Mouse (Mus musculus): ENCODE results near the gene Cast. TPM values are rescaled to one million over a fixed set of nuclear protein-coding genes. Genes with fewer than 3 reads are reported as not detected.

Gene Cast
- polyA plus RNA-seq, 2 experiments: 26.9 to 47.3 TPM

GRCm38 (mm10) chr13:74822095-74822494, 13.5 kb upstream of the Cast start:
- peak; percentile 10 for DNase-seq (ENCODE audit: low spot score)
- H3K4me2 ChIP-seq (replicated peaks; ENCODE audit: low read depth, low read length, severe bottlenecking): no peak overlapping the region
- no peaks in the 10 kb centered on the region for H3K4me1 ChIP-seq (ENCODE audit: control insufficient read depth, insufficient read depth, low read length)
- H3K27ac ChIP-seq (replicated peaks; ENCODE audit: low read depth, low read length): no peak overlapping the region
- H3K9me3 ChIP-seq (ENCODE audit: control insufficient read depth, low read length): no peaks in the 10 kb centered on the region
- WGBS: 66% methylated on average over 3 of the region's 3 CpGs
- H3K4me3 ChIP-seq (replicated peaks; ENCODE audit: low read length): no peak overlapping the region
- H3K9ac ChIP-seq (ENCODE audit: low read depth, low read length, severe bottlenecking): no peak overlapping the region
- no peak for ATAC-seq (ENCODE audit: low FRiP score, low read depth)
- no peaks in the 10 kb centered on the region for H3K27me3 ChIP-seq (ENCODE audit: control insufficient read depth, insufficient read depth, low read length)
- no peak for TF ChIP-seq POLR2A (IDR thresholded peaks at IDR 0.05; ENCODE audit: borderline replicate concordance, extremely low read depth, insufficient read depth, insufficient read length)
- H3K36me3 ChIP-seq (ENCODE audit: control insufficient read depth, insufficient read depth, low read length): no peaks in the 10 kb centered on the region

GRCm38 (mm10) chr13:74815753-74816152, 7.1 kb upstream of the Cast start:
- no peak overlapping the region for H3K9ac ChIP-seq (ENCODE audit: low read depth, low read length, severe bottlenecking)
- no peak overlapping the region for H3K4me2 ChIP-seq (replicated peaks; ENCODE audit: low read depth, low read length, severe bottlenecking)
- no peaks in the 10 kb centered on the region for H3K27me3 ChIP-seq (ENCODE audit: control insufficient read depth, insufficient read depth, low read length)
- no peak overlapping the region for H3K27ac ChIP-seq (replicated peaks; ENCODE audit: low read depth, low read length)
- DNase-seq (ENCODE audit: low spot score): no peak
- no peak for TF ChIP-seq POLR2A (IDR thresholded peaks at IDR 0.05; ENCODE audit: borderline replicate concordance, extremely low read depth, insufficient read depth, insufficient read length)
- no peak for ATAC-seq (ENCODE audit: low FRiP score, low read depth)
- no peaks in the 10 kb centered on the region for H3K4me1 ChIP-seq (ENCODE audit: control insufficient read depth, insufficient read depth, low read length)
- H3K36me3 ChIP-seq (ENCODE audit: control insufficient read depth, insufficient read depth, low read length): no peaks in the 10 kb centered on the region
- WGBS: 91% methylated on average over 1 of the region's 1 CpGs
- no peak overlapping the region for H3K4me3 ChIP-seq (replicated peaks; ENCODE audit: low read length)
- no peaks in the 10 kb centered on the region for H3K9me3 ChIP-seq (ENCODE audit: control insufficient read depth, low read length)

GRCm38 (mm10) chr13:74807446-74808151, 1.0 kb downstream of the Cast start:
- Histone ChIP-seq H3K4me2 (replicated peaks; ENCODE audit: low read depth, low read length, severe bottlenecking) (peak overlapping the region; percentile 87), H3K27ac (replicated peaks; ENCODE audit: low read depth, low read length) (no peak overlapping the region), H3K4me1 (ENCODE audit: control insufficient read depth, insufficient read depth, low read length) (peaks cover 3% of the 10 kb centered on the region; the same call in 1 of the 2 replicates), H3K36me3 (ENCODE audit: control insufficient read depth, insufficient read depth, low read length) (no peaks in the 10 kb centered on the region), H3K4me3 (replicated peaks; ENCODE audit: low read length) (peak overlapping the region; percentile 68), H3K27me3 (ENCODE audit: control insufficient read depth, insufficient read depth, low read length) (no peaks in the 10 kb centered on the region), H3K9me3 (ENCODE audit: control insufficient read depth, low read length) (no peaks in the 10 kb centered on the region), H3K9ac (ENCODE audit: low read depth, low read length, severe bottlenecking) (peak overlapping the region; percentile 72)
- WGBS: 1% methylated on average over 31 of the region's 31 CpGs
- ATAC-seq (ENCODE audit: low FRiP score, low read depth): peak; percentile 85
- DNase-seq (ENCODE audit: low spot score): peak; percentile 62
- TF ChIP-seq POLR2A (IDR thresholded peaks at IDR 0.05; ENCODE audit: borderline replicate concordance, extremely low read depth, insufficient read depth, insufficient read length): no peak

GRCm38 (mm10) chr13:74806934-74807333, 1.7 kb downstream of the Cast start:
- H3K4me2 ChIP-seq (replicated peaks; ENCODE audit: low read depth, low read length, severe bottlenecking): peak overlapping the region; percentile 87
- ATAC-seq (ENCODE audit: low FRiP score, low read depth): no peak
- no peak for TF ChIP-seq POLR2A (IDR thresholded peaks at IDR 0.05; ENCODE audit: borderline replicate concordance, extremely low read depth, insufficient read depth, insufficient read length)
- peak overlapping the region; percentile 68; the same call in 1 of the 2 replicates for H3K4me3 ChIP-seq (replicated peaks; ENCODE audit: low read length)
- H3K9me3 ChIP-seq (ENCODE audit: control insufficient read depth, low read length): no peaks in the 10 kb centered on the region
- 40% methylated on average over 5 of the region's 5 CpGs for WGBS
- no peaks in the 10 kb centered on the region for H3K27me3 ChIP-seq (ENCODE audit: control insufficient read depth, insufficient read depth, low read length)
- no peaks in the 10 kb centered on the region for H3K36me3 ChIP-seq (ENCODE audit: control insufficient read depth, insufficient read depth, low read length)
- H3K4me1 ChIP-seq (ENCODE audit: control insufficient read depth, insufficient read depth, low read length): peaks cover 3% of the 10 kb centered on the region; the same call in 1 of the 2 replicates
- peak; percentile 4 for DNase-seq (ENCODE audit: low spot score)
- no peak overlapping the region for H3K9ac ChIP-seq (ENCODE audit: low read depth, low read length, severe bottlenecking)
- no peak overlapping the region for H3K27ac ChIP-seq (replicated peaks; ENCODE audit: low read depth, low read length)

- no peak for TF ChIP-seq POLR2A (IDR thresholded peaks at IDR 0.05; ENCODE audit: borderline replicate concordance, extremely low read depth, insufficient read depth, insufficient read length)
- DNase-seq (ENCODE audit: low spot score): no peak
- ATAC-seq (ENCODE audit: low FRiP score, low read depth): no peak
- Histone ChIP-seq H3K27ac (replicated peaks; ENCODE audit: low read depth, low read length) (no peak overlapping the region), H3K4me3 (replicated peaks; ENCODE audit: low read length) (no peak overlapping the region), H3K27me3 (ENCODE audit: control insufficient read depth, insufficient read depth, low read length) (no peaks in the 10 kb centered on the region), H3K36me3 (ENCODE audit: control insufficient read depth, insufficient read depth, low read length) (no peaks in the 10 kb centered on the region), H3K4me2 (replicated peaks; ENCODE audit: low read depth, low read length, severe bottlenecking) (no peak overlapping the region), H3K9me3 (ENCODE audit: control insufficient read depth, low read length) (no peaks in the 10 kb centered on the region), H3K9ac (ENCODE audit: low read depth, low read length, severe bottlenecking) (no peak overlapping the region), H3K4me1 (ENCODE audit: control insufficient read depth, insufficient read depth, low read length) (no peaks in the 10 kb centered on the region)
- WGBS: 70% methylated on average over 1 of the region's 1 CpGs
Measured at GRCm38 (mm10) chr13:74794435-74794834, 14.2 kb downstream of the Cast start.
